Mouse (Mus musculus): ENCODE results near the gene Tdgf1.

DNA sequence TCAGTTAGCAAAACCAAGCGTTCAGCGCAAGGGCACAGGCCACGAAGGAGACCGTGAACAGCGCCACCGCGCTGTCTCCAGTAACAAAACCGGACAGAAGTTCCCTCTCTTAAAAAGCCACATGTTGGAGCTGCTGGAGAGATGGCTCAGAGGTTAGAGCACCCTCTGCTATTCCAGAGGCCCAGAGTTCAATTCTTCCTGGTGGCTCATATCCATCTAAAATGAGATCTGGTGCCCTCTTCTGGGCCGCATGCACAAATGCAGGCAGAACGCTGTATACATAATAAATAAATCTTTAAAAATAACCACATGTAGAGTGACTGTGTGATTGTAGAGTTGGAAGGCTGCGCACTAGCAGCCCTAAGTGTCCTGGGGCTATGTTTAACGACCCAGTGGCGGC lies 1.7 kb downstream of the Tdgf1 start:
- TF ChIP-seq TAL1 (IDR thresholded peaks at IDR 0.05; ENCODE audit: low read length) (no peak), GATA1 (IDR thresholded peaks at IDR 0.05; ENCODE audit: low read length) (no peak)
